Mouse (Mus musculus) gonadal fat pad, adult 2 months (tissue): ENCODE results near the gene Nr2c1. TPM values are rescaled to one million over a fixed set of nuclear protein-coding genes. Genes with fewer than 3 reads are reported as not detected.

Experiments used
- DNase-seq: peaks from one replicate; pipeline ENCODE4 v3.0.0-alpha.2; 2012; ENCODE audit warnings: low read depth
- polyA plus RNA-seq: library from polyadenylated mRNA; depleted of rRNA; stranded (reverse); fragments of >200 nt; gene quantifications from 2 replicates; pipeline ENCODE4 v1.2.3, GENCODE M21; 2012; rRNA removed

The Nr2c1 gene
- polyA plus RNA-seq, result 6.2 and 7.7 TPM in 2 replicates

DNA sequence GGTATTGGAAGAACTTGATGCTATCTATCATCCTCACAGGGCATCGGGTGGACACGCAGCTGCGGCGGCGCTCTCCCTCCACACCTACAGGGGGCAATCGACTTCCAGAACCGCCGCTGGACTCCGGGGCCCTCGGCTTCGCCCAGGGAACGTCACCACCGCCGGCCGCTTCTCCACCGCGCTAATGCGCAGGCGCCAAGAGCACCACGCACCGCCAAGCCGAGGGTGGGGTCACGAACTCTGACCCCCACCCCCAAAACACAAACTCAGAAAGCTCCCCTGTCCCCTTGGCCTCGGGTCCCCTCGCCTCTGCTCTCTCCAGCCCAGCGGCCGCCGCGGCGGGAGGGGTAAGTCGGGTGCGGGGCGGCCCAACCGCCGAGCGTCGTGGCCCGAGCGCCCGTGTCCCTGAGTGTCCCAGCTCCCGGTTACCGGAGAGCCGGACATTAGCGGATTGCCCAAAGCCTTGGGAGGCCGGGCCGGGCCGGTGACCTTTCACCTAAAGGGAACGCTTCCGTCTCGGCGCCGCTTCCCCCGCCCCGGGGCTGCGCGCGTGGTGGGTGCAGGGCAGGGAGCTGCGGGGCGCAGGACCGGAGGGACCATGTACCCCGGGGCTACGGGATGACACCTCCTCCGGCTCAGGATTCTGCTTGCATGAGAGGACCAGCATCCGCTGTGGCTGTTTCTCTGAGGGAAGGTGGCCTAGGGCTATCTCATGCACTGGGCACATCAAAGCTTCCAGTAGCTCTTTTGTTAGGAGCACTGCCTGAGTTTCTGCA is at the start of gene Nr2c1:
Gene Nr2c1, plus strand, starts transcription at position 268 of the 776 bp plus-strand sequence.
- DNase-seq, result no peak

DNA sequence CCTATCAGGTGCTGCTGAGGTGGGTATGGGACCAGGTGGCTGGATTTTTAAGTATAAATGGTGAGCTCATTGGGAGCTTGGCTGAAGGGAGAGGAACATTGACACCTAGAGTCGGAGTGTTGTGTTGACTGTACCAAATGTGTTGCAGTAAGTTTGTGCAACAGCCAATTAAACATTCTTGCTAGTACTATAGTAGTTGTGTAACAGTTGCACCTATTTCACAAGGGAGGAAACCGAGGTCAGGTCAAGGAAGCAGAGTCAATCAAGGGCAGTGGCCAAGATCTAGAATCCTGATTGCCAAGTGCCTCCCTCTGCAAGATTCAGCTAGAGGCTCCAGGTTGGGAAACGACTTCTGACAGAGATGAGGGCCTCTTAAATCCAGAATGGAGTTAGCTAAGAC is 49.7 kb upstream of the Nr2c1 start:
- DNase-seq, result peak; percentile 91

DNA sequence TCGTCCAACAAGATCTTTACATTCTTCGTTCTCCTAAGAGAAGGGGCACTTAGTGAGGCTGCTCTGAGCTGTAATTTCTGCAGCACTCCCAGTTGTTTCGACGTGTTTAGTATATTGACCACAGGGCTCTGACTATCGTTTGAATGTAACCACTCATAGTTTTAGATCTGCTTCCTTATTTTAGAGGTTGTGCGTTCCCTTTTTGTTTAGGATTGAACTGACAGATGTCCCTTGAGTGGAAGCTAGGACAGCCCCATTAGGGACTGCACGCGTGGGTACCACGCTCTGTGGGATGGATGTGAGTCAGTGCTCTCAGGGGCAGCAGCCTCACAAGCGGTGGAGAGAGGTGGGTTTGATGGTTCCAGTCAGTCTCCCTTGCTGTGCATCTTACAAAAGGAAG is 42.3 kb upstream of the Nr2c1 start:
- no peak for DNase-seq

DNA sequence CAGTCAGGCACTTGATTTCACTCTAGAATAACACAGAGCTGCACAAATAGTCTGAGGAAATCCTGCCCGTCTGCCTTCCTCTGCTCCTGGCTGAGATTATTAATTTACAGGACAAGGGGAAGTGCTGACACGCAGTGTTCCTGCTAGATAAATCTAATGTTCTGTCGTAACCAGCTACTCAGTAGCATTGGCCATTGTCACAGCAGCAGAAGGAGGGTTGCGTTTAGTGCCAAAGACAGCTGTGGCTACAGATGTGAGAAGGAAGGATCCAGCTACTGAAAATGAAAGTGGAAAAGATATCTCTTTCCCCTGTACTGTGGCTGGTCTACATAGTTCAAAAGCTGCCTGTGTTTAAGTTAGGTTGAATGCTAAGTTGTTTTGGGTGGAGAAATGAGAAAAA is 40.7 kb upstream of the Nr2c1 start:
- peak; percentile 68 for DNase-seq

DNA sequence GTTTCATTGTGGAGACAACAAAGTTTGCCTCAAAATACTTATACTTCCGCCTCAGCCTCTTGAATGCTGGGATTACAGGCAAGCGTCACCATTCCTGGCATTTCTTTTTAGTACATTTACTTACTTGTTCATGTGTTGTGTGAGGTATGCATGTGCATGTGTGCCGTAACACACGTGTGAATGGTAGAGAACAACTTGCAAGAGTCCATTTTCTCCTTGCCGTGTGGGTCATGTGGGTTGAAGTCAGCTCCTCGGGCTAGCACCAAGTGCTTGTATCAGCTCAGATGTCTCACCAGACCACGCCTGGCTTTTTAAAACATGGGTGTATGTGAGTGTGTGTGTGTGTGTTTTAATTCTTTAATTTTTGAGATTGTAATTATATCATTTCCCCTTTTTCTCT is 40.2 kb upstream of the Nr2c1 start:
- no peak for DNase-seq

DNA sequence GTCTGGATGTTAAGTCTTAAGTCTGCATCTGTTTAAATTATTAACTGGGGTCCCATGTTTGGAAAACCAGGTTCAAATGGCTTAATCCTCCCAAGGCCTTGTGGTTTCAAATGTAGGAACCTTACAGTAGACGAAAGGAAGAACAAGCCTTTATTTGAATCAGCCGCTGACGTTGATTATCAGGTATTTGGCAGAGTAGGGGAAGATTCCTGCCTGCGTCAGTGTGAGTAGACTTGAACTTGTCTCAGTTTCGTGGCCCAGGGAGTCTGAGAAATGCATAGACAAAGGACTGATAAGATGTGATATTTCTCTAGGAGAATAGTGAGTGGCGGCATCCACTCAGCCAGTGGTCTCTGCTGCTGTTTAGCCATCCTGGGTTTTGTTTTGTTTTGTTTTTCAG is 39.0 kb upstream of the Nr2c1 start:
- DNase-seq, result no peak

DNA sequence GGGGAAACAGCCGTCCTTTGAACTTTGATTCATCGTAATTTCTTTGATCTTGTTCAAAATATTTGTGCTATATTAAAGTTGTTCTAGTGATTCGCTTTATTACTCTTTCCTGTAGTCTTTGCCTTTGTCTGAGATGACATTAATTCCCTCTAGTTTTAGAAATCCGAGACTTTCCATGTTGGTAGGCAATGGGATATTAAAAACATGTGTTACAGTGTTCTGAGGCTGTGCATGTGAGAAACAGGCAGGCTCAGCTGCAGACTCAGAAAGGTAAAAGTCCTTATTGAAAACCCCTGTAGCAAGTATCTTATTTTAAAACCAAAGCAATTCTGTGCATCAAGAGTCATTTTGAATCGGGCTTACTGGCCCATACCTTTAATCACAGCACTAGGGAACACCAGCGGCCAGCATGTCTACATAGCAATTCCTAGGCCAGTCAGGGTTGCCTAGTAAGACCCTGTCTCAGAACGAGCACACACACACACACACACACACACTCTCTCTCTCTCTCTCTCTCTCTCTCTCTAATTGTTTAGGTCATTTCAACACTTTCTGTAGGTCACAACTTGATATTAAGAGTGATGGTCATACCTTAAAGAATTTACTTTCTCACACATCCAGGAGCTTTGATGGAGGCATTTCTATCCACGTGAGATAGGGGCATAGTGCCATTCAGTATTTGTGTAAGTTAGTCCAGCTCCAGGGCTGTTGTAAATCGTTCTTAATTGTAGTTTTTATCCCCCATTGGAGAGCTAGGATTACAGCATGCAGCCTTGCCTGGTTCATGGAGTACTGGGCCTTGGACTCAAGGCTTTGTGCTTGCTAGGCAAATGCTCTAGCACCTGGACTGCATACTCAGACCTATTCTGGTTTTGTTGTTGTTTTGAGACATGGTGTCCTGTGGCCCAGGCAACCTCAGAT is 36.7 kb upstream of the Nr2c1 start:
- DNase-seq, result no peak

DNA sequence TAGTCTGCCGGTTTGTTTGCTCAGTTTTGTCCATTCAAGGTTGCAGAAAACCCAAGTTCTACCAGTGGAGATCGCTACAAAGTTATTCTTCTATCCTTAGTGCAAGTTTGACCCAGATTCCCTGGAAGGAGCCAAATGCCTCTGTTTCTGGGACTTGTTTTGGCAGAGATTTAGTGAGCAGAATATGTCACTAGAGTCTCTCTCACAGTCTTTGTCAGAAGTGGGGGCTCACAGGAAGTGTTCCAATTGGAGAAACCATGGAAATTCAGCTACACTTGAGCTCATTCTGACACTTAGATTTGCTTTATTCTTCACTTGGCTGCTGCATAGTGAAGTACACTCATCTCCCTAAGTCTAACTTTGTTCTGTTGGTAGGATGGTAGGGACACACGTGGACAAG is 35.6 kb upstream of the Nr2c1 start:
- no peak for DNase-seq

DNA sequence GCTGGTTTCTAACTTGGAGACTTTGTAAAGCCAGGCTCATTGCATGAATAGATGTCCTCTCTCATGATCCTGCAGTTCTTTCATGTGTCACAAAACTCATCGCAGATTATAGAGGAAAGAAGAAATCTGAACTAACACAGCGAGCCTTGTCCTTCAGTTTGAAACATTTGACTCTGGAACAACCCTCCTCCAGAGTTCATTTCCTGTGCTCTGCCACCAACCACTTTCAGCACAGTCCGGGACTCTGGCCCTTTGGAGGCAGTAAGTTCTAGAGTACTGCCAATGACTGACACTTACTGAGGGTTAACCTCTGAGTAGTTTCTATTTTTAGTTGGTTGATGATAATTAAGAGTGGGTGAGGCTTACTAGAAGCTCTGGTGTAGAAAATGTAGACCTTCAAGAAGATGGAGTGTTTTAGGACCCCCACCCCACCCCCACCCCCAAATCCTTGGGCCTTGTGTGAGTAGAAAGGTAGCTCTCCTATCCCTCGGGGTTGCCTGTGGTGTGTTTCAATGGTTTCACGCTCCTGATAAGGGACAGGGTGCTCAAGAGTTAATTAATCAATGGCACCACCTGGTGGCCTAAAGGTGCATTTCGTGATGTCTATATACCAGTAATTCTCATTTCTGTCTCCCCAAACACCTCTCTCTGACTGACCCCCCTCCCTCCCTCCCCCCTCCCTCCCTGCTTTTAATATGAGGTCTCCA is 31.8 kb upstream of the Nr2c1 start:
- no peak for DNase-seq

DNA sequence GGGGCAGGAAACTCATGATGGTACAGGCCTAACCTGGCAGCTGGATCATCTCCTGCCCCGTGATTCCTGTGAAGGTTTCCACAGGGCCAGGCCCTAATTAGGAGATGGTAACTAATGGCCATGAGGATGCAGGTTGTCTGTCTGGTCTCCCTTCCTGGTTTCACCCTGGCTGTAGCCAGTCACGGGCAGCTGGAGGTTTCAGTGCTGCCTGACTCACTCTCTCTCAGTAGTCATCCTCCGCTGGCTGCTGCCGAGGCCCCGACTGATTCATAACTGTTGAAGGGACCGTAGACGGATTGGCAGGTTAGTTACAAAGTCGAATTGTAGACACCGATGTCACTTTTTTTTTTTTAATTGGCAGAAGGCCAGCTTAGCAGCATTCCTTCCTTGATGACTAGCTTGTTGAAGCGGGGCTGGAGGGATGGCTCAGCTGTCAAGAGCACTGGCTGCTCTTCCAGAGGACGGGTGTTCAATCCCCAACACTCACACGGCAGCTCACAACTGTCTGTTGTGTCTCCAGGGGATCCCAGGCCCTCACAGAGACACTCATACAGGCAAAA is 31.0 kb upstream of the Nr2c1 start:
- DNase-seq, result no peak

DNA sequence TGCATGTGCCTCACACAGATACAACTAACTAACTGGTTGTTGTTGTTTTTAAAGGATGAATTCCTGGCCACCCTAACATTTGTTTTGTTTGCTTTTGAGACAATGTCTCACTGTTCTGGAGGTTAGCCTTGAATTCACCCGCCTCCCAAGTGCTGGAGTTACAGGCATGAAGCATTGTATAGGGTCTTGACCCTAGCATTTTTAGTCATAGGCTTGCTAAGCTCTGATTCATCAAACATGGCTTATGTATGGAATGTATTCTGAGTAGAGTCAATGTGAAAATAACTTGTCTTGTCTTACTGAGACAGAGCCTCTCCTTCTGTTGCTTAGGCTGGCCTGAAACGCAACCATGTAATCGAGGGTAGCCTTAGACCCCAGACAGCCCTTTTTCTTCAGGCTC is 29.9 kb upstream of the Nr2c1 start:
- no peak for DNase-seq

DNA sequence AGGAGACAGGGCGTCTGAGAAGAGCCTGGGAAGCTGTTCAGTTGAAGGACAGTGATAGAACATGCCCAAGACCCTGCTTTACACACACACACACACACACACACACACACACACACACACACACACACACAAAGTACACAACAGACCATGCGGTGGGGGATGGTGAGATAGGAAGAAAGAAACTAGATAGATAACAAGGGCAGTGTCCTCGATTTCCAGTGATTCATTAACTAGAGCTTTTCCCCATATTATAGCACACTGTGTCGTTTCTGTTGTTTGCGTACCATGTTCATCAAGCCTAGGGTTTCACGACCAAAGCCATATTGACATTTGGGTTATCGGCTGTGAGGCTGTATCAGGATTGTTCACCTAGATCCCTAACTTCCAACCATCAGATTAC is 28.8 kb upstream of the Nr2c1 start:
- no peak for DNase-seq

DNA sequence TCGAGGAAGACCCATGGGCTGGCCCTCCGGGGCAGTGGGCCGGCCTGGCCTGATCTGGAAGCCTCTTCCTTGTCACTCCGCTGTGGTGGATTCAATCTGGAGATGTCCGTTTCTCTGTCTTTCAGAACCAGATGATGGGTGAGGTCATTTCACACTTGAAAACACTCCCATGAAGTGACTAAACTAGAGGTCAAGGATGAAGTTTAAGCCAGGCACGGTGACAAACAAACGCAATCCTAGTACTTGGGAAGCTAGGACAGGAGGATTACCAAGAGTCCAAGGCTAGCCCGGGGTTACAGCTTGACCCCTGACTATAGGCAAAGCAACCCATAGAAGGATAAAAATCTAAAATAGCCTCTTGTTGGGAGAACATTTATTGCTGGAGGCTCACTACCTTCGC is 27.1 kb upstream of the Nr2c1 start:
- no peak for DNase-seq

DNA sequence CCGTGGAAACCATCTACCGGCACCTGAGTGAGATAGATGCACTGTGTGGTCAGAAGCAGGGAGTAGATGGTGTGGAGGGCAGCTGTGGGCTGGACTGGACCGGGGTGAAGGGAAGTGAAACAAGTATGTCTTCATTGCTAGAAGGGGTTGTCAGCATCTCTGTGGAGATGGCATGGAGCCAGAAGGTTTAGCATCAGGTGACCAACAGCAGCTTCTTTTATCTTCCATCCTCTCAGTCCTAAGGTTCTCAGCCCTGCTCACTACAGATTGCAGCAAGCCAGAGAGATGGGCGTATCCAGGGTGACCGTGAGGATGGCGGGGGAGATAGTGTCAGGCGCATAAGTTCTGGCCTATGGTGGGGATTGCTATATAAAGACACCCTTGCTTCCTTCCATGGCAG is 25.2 kb upstream of the Nr2c1 start:
- no peak for DNase-seq

DNA sequence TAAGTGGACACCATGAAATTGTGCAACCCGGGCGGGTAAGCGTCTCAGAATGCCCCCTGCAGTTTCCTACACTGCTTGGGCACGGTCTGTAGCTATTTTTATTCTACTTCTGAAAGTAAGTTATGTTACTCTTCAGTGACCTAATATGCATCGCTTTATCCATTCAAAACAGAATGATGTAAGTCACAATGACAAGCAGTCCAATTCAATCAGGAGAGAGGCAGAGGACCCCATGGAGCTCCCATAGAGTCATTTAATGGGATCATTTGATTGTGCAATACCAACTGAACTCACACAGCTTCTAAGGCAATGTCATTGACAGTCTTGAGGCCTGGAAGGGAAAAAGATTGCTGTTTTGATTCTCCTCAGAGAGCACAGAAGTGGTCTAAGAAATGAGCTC is 24.2 kb upstream of the Nr2c1 start:
- no peak for DNase-seq

DNA sequence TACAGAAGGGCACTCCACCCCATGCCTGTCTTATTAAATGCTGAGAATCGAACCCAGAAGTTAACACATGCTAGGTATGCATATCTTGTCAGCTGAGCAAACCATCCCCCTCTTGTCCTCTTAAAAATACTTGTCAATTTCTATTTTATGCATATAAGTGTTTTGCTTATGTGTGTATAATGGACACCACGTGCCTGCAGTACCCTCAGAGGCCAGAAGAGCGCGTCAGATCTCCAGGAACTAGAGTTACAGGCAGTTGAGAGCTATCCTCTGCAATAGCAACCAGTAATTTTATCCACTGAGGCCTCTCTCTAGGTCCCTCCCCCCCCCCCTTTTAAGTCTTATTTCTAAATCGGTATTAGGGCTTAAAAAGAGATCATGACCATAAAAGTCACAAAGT is 23.4 kb upstream of the Nr2c1 start:
- DNase-seq, result no peak

DNA sequence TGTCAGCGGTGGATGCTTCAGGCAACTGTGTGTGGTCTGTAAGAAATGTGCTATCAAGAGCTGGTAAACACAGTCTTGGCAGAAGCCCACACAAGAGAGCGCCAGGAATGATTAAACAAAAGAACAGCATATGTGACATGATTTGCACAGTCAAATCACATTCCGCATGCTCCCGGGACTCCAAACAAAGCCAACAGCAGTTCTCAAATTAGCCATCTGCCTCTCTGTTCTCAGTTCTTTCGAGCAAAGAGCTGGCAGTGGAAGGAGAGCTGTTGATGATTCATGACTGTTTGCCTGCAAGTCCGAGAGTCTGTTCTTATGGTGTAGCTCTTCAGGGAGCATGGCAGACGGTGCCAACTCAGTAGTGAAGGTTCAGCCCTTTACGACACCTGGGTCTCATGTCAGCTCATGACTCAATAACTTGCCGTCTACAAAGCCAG is 18.1 kb upstream of the Nr2c1 start:
- DNase-seq, result no peak

DNA sequence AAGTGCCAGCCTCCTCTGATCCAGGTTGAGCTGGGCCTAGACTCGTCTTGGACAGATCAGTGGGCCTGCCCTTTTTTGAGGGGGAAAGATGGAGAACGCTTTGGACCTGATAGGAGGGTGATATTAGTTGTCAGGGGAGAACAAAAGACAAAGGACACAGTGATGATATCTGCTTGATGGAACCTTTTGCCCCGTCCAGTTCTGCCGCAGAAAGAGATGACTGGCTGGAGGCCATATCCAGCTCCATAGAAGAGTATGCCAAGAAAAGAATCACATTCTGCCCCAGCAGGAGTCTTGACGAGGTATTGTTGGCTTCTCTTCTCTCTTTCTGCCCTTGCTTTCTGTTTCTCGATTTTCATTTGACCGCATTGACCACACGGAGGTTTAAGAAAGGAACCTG is 14.7 kb upstream of the Nr2c1 start:
- DNase-seq, result no peak

DNA sequence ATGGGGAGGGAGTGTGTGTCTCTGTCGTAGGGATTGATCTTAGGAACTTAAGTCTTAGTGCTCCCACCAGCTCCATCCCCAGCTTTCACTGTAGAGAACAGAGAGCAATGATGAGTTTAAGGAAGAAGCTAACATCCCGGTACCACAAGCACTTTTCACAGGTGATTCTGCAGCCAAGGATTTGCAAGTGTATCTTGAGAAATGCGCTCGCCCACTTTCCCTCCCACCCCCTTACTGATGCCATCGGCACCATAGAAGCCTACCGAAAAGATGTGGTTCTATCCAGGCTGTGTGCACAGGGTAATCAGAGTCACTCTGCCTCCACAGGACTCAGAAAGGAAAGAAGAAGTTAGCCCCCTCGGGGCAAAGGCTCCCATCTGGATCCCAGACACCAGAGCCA is 14.1 kb upstream of the Nr2c1 start:
- DNase-seq, result no peak

DNA sequence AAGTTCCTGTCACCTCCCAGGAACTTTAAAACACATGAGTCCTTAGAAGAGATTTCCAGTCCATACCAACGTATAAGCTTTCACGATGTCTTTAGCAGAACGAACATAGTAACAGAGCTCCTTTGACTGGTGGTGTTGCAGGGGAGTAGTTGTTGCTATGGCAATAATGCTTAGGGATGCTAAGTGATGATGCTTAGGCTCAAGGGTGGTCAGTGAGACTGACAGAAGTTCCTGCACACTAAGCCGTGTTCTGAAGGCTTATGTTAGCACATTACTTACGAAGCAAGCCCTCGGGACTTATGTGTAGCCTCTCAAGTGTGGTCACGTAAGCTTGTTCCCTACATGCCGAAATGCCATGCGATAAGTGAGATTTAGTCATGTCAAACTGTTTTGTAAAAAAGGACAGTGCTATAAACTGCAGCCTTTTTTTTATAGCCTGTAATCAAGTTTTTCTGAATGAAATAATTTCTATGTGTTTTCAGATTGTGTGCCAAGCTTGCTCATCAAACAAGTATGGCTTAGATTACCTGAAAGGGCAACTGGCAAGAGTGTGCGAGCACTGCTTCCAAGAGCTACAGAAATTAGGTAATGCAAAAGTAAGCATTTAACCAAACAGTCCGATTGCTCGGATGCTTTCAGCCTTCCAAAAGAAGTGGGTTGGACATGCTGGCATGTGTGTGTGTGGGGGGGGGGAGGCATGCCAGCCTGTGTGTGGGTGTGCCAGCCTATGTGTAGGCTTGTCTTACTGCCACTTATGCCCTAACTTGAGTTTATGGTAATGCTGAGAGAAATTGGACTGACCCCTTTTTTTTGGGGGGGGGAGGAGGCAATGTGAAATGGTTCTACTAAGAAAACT is 13.1 kb upstream of the Nr2c1 start:
- DNase-seq, result peak; percentile 85

DNA sequence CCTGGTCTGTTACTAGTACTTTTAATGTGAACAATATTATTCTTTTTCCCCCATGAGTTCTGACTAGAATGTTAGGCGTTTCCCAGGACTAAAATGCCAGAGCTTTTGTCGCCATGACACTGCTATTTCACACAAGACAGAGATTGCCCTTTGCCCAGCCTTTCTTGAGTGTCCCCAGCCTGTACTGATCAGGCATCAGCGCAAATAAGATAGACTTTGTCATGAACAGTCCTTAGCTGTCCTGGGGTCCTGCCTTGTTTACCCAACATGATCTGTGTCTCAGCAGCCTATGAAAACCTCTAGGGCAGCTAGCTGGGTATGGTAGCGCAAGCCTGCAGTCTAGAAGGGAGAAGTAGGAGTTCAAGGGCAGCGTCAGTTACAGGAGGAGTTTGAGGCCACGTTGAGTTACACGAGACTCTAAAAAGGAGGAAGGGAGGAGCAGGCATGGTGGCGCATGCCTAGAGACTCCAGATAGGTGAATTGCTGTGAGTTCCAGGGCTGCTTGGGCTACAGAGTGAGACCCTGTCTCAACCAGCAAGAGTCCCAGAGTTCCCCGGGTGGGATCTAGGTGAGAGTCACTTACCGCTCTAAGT is 8.8 kb upstream of the Nr2c1 start:
- DNase-seq, result no peak
